Mouse (Mus musculus) adrenal gland, postnatal 10 days (tissue): ENCODE measurements around the gene Cd164l2. TPM values are rescaled to one million over a fixed set of nuclear protein-coding genes. Genes with fewer than 3 reads are reported as not detected.
A peak's percentile ranks its signal among the peaks of the same experiment; 100 is the strongest.

Source experiments
- DNase-seq: peaks from one replicate; pipeline ENCODE4 v3.0.0; 2021; ENCODE audit warnings: mixed read lengths
- total RNA-seq, 2 experiments: library from RNA; stranded (reverse); gene quantifications; 2 replicates each; pipeline ENCODE4 v1.2.3; 2021

Gene Cd164l2
- total RNA-seq, 2 experiments from 2014 or later, result 2.2 to 2.4 TPM

- DNase-seq, result no peak
Observed at GRCm38 (mm10) chr4:133221701-133222100, 9.8 kb downstream of the Cd164l2 start.

GRCm38 (mm10) chr4:133223875-133224274 is 11.9 kb downstream of the Cd164l2 start:
- DNase-seq, result no peak

DNA sequence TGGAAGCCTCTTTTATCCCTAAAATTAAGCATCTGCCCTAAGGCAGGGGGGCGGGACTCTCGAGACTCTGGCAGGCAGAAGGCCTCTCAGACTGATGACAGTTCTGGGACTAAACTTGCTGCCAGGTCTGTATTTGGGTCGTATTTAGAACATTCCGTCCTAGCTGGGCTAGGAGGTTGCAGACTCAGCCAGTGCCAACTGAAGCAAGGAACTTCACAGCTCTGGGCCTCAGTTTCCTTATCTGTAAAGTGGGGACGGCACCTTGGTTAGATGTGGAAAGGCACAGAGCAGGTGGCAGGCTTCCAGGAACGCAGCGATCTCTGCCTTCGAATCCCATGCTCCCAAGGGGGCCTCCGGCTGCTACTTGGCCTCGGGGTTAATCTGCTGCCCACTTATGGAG is 14.1 kb downstream of the Cd164l2 start:
- DNase-seq, result no peak

GRCm38 (mm10) chr4:133227636-133228035 is 15.7 kb downstream of the Cd164l2 start:
- DNase-seq, result no peak

DNA sequence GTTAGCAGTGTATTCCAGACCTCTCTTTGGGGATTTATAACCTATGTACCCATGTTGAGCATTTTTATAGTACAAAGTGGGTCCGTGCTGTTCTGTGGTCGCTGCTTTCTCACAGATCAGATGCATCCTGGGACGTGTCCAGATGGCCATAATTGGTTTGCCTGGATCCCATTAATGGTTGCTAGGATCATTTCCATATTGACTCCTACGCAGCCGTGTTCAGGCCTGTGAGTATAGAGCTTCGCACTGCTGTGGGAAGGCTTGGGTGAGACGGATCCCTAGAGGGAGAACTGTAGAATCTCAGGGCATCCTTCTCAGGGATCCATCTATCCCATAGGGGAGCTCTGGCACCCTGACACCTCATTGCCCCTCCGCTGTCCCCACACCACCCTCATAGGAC is 17.7 kb downstream of the Cd164l2 start:
- no peak for DNase-seq

GRCm38 (mm10) chr4:133233285-133233976 is 21.5 kb downstream of the Cd164l2 start:
- peak; percentile 63 for DNase-seq

GRCm38 (mm10) chr4:133234771-133235170 is 22.8 kb downstream of the Cd164l2 start:
- no peak for DNase-seq

GRCm38 (mm10) chr4:133235415-133235814 is 23.5 kb downstream of the Cd164l2 start:
- DNase-seq, result no peak

DNA sequence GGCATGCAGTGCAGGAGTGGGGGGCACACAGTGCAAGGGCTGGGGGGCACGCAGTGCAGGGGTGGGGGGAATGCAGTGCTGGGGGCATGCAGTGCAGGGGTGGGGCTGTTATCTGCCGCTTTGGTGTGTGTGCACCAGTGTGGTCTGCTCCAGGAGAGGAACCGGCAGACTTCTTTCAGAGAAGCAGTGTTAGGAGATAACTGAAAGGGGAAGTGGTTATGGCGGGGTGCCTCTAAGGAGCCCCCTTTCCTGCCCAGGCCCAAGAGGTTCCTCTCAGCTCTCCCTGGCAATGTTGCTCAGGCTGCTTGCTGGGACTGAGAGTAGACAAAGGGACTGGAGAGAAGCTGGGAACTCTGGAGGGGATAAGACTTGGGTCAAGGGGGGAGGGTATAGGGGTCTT is 26.0 kb downstream of the Cd164l2 start:
- DNase-seq, result no peak

GRCm38 (mm10) chr4:133240490-133240921 is 28.6 kb downstream of the Cd164l2 start, which contains the start of gene Map3k6:
Map3k6 (plus strand) TSS chr4:133240818.
- peak; percentile 90 for DNase-seq

DNA sequence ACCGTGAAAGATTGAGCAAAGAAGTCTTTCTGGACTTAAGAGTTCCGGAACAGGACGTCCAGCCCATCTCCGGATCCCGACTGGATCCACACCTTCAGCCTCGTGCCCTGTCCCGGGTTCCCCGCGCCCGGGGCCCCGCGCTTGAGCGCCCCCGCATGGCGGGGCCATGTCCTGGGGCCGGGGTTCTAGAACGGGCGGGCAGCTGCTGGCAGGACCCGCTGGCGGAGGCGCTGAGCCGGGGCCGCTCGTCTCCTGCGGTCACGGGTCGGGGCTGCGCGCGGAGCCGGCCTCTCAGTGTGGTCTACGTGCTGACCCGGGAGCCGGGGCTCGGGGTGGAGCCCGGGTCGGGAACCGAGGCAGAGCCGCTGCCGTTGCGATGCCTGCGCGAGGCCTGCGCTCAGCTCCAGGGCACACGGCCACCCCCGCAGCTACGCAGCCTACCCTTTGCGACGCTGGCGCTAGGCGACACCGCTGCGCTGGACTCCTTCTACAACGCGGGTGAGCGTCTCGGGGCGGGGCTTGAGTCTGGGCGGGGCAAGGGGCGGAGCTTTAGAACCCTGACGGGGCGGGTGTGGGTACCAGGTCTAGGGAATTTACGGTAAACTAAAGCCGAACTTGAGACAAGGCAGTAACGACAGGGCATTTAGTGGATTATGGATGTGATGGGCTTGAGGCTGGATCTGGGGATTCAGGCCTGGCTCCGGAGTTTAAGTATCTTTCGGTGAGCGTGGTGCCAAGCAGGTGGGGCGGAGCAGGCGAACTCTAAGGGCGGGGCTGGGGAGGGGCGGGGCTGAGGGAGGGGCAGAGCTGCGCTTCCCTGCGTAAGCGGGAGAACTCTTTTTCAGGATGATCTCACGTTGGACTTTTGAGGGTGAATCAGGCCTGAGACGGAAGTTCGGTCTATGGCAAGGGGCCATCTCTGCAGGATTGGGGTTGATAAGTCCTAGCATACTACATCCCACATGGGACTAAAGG is 29.3 kb downstream of the Cd164l2 start:
- peak; percentile 97 for DNase-seq

DNA sequence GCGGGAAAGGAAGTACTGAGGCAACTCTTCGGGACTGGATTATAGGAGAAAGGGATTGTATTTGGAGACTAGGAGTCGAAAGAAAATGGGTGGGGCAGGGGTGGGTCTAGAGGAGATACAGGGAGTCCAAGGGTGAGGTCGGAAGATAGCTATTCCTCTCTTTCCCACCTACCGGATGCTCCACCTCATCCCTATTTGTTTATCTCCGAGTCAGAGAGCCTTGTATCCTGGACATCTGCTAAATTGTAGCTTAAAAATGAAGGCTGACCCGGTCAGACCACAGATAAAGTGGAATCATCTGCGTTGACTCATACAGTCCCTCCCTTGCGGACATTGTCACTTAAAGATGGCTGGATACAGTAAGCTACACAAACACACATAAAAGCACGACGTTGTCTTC is 30.0 kb downstream of the Cd164l2 start:
- no peak for DNase-seq

- DNase-seq, result no peak
Observed at GRCm38 (mm10) chr4:133242710-133243109, 30.8 kb downstream of the Cd164l2 start.

- DNase-seq, result no peak
Observed at GRCm38 (mm10) chr4:133243538-133243937, 31.6 kb downstream of the Cd164l2 start.

GRCm38 (mm10) chr4:133244289-133244688 is 32.4 kb downstream of the Cd164l2 start:
- no peak for DNase-seq

DNA sequence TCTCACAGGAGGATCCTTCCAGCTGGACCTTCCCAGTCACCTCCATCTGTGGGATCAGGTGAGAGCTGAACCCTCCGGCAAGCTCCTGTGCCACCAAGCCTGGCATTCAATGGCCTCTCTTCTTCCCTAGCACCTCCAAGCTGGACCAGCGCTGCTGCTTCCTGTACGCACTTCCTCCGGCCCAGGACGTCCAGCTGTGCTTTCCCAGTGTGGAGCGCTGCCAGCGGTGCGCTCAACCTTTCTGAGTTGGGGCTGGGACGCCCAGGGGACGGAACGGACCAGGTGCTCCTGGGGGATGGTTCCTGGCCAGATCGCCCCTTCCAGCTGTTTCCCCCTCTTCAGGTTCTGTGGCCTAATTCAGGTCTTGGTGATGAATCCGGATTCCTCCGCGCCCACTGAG is 35.1 kb downstream of the Cd164l2 start:
- peak; percentile 52 for DNase-seq

- no peak for DNase-seq
Observed at GRCm38 (mm10) chr4:133247806-133248449, 36.0 kb downstream of the Cd164l2 start.

DNA sequence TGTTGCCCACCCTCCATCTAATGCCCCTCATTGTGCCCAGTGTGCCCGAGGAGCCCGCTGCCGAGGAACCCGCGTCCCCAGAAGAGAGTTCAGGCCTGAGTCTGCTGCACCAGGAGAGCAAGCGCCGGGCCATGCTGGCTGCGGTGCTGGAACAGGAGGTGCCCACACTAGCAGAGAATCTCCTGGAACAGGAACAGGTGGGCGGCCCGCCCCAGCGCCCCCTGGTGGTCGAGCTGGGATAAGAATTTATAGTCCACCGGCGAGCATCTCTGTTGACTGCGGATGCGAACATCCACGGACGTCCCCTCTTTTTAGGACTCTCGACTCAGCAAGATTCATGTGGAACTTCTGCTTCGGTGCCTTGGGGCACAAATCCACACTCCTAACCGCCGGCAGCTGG is 38.7 kb downstream of the Cd164l2 start:
- DNase-seq, result peak; percentile 90

DNA sequence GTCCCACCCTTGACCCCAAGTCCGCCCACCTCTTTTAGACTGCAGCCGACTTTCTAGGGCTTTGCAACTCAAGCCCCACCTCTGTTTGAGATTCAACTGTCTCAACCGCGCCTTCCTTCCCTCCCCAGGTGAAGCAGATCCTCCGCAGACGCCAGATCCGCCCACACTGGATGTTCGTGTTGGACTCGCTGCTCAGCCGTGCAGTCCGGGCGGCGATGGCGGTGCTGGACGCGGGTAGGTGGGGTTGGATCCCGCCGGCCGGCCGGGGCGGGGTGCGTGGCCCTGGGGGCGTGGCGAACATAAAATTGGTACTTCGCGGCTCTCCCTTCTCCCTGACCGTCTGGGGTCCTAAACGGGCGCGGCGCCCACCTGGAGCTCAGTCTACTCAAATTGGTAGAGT is 39.3 kb downstream of the Cd164l2 start:
- no peak for DNase-seq

DNA sequence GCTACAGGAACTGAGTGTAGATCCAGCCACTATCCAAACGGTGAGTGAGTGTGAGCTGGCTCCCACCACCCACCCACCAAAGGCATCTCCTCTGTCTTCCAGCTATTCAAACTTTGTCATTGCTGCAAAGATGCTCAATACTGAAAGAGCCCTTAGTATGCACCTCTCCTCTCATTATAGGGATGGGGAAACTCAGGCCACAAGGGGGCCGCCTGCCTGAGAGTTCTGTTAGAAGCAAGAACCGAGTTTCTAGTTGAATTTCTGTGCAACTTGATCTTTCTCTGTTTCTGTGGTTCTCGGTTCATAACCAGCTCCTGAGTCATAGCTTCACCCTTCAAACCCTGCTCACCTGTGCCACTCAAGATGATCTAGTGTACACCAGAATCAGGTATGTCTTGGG is 40.2 kb downstream of the Cd164l2 start:
- no peak for DNase-seq

DNA sequence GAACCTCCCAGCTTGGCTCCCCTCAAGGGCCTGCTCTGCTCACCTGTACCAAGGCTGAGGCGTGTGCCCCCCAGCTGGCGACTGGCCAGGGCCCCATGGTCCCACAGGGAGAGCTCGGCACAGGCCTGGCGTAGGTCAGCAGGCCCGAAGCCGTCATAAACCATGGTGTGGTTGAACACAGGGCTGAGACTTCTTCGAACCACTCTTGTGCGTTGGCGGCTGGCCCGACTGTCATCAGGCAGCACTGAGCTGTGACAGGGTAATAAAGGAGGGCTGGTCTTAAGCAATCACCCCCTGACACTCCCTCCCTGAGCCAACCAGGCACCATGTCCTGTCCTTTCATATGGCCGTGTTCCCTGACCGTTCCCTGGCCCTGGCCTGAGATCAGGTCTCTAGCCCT is 41.5 kb downstream of the Cd164l2 start:
- peak; percentile 53 for DNase-seq

DNA sequence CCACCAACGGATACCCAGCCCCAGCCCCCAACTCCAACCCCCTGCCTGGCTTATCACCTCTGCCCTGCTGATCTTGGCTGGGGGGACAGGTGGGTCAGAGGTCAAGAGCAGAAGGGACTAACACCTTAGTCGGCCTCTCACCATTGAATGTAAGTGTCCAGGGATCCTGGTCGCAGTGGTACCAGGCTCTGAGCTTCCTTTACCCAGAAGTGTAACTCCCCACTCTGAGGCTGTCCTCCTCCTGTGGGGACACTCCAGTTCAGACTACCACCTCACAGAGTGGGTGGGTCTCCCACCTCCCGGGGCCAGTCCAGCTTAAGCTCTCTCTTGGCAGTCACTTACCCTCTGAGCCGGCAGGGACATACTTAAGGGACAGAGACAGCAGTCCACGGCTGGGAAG is 43.5 kb downstream of the Cd164l2 start:
- no peak for DNase-seq

DNA sequence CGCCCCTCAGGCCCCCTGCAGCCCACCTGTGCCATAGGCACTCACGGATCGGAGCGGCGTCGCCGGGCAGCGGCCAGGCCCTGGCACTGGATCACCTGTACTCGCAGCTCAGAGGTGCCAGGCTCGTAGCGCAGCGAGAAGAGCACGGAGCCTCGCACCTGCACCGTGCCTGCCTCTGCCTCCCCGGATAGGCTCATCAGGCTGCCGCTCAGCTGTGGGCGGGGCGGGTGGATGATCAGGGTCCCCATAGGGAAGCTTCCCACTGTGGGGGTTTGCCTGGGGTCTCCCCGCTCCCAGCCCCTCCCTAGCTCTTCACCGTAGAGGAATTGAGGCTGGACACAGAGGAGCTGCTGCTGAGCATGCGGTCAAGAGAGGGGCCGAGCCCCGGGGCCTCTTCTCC is 44.9 kb downstream of the Cd164l2 start:
- no peak for DNase-seq
